Mouse (Mus musculus): ENCODE results near the gene Ube2o. TPM values are rescaled to one million over a fixed set of nuclear protein-coding genes. Genes with fewer than 3 reads are reported as not detected.

Gene Ube2o
- polyA plus RNA-seq, 2 experiments: 25.9 to 34.0 TPM

- Histone ChIP-seq H3K27ac (peak overlapping the region; percentile 84), H3K4me2 (ENCODE audit: low read depth) (peak overlapping the region; percentile 84), H3K4me1 (replicated peaks; ENCODE audit: control insufficient read depth in 2 of 2, insufficient read depth in 2 of 2, low read length in 1 of 2) (peaks cover 87 to 89% of the 10 kb centered on the region in 2 experiments), H3K36me3 (replicated peaks; ENCODE audit: control insufficient read depth, insufficient read depth, low read depth) (no peaks in the 10 kb centered on the region), H3K4me3 (ENCODE audit: insufficient read depth in 1 of 2, low read depth in 2 of 2, low read length in 2 of 2) (peak overlapping the region; percentile 39 to 50; a peak in 2 of 4 replicates), H3K27me3 (ENCODE audit: control insufficient read depth, insufficient read depth, low read length) (no peaks in the 10 kb centered on the region), H3K9me3 (ENCODE audit: control insufficient read depth, low read length) (no peaks in the 10 kb centered on the region), H3K9ac (replicated peaks) (peak overlapping the region; percentile 46)
- WGBS (ENCODE audit: insufficient replicate concordance): 67% methylated on average over 8 of the region's 8 CpGs
- TF ChIP-seq CTCF (IDR thresholded peaks at IDR 0.05; ENCODE audit: low read depth): no peak
- no peak for TF ChIP-seq EP300 (IDR thresholded peaks at IDR 0.05; ENCODE audit: low read depth)
- DNase-seq (ENCODE audit: low read depth in 3 of 3, low spot score in 3 of 3): no peak
- no peak for ATAC-seq (ENCODE audit: insufficient read depth)
Observed at GRCm38 (mm10) chr11:116619561-116619960, 38.3 kb upstream of the Ube2o start.

GRCm38 (mm10) chr11:116619156-116619555 lies 37.9 kb upstream of the Ube2o start:
- 85% methylated on average over 7 of the region's 7 CpGs for WGBS (ENCODE audit: insufficient replicate concordance)
- H3K36me3 ChIP-seq (replicated peaks; ENCODE audit: control insufficient read depth, insufficient read depth, low read depth): no peaks in the 10 kb centered on the region
- peak overlapping the region; percentile 84 for H3K27ac ChIP-seq
- H3K4me3 ChIP-seq (ENCODE audit: insufficient read depth in 1 of 2, low read depth in 2 of 2, low read length in 2 of 2): no peak overlapping the region
- ATAC-seq (ENCODE audit: insufficient read depth): no peak
- no peaks in the 10 kb centered on the region for H3K27me3 ChIP-seq (ENCODE audit: control insufficient read depth, insufficient read depth, low read length)
- H3K4me2 ChIP-seq (ENCODE audit: low read depth): peak overlapping the region; percentile 84
- H3K9me3 ChIP-seq (ENCODE audit: control insufficient read depth, low read length): no peaks in the 10 kb centered on the region
- DNase-seq (ENCODE audit: low read depth in 3 of 3, low spot score in 3 of 3): no peak
- 0 out of 2 replicates have a peak overlapping the region, but pooled peaks have one; percentile 2 for H3K9ac ChIP-seq (replicated peaks)
- no peak for TF ChIP-seq EP300 (IDR thresholded peaks at IDR 0.05; ENCODE audit: low read depth)
- no peak for TF ChIP-seq CTCF (IDR thresholded peaks at IDR 0.05; ENCODE audit: low read depth)
- H3K4me1 ChIP-seq (replicated peaks; ENCODE audit: control insufficient read depth in 2 of 2, insufficient read depth in 2 of 2, low read length in 1 of 2): peaks cover 87 to 88% of the 10 kb centered on the region in 2 experiments

GRCm38 (mm10) chr11:116618666-116619065 lies 37.4 kb upstream of the Ube2o start:
- peak overlapping the region; percentile 10; the same call in 1 of the 2 replicates for H3K27ac ChIP-seq
- no peaks in the 10 kb centered on the region for H3K9me3 ChIP-seq (ENCODE audit: control insufficient read depth, low read length)
- no peaks in the 10 kb centered on the region for H3K27me3 ChIP-seq (ENCODE audit: control insufficient read depth, insufficient read depth, low read length)
- H3K9ac ChIP-seq (replicated peaks): no peak overlapping the region
- DNase-seq (ENCODE audit: low read depth in 3 of 3, low spot score in 3 of 3) (no peak), ATAC-seq (ENCODE audit: insufficient read depth) (no peak)
- no peaks in the 10 kb centered on the region for H3K36me3 ChIP-seq (replicated peaks; ENCODE audit: control insufficient read depth, insufficient read depth, low read depth)
- H3K4me2 ChIP-seq (ENCODE audit: low read depth): 0 out of 2 replicates have a peak overlapping the region, but pooled peaks have one; percentile 84
- TF ChIP-seq CTCF (IDR thresholded peaks at IDR 0.05; ENCODE audit: low read depth) (no peak), EP300 (IDR thresholded peaks at IDR 0.05; ENCODE audit: low read depth) (no peak)
- no peak overlapping the region for H3K4me3 ChIP-seq (ENCODE audit: insufficient read depth in 1 of 2, low read depth in 2 of 2, low read length in 2 of 2)
- peaks cover 89% of the 10 kb centered on the region in 2 experiments for H3K4me1 ChIP-seq (replicated peaks; ENCODE audit: control insufficient read depth in 2 of 2, insufficient read depth in 2 of 2, low read length in 1 of 2)
- WGBS (ENCODE audit: insufficient replicate concordance): 68% methylated on average over 7 of the region's 7 CpGs

GRCm38 (mm10) chr11:116617641-116618040 lies 36.4 kb upstream of the Ube2o start:
- 79% methylated on average over 7 of the region's 7 CpGs for WGBS (ENCODE audit: insufficient replicate concordance)
- H3K9ac ChIP-seq (replicated peaks): no peak overlapping the region
- no peak for DNase-seq (ENCODE audit: low read depth in 3 of 3, low spot score in 3 of 3)
- H3K4me2 ChIP-seq (ENCODE audit: low read depth): no peak overlapping the region
- no peak for ATAC-seq (ENCODE audit: insufficient read depth)
- H3K9me3 ChIP-seq (ENCODE audit: control insufficient read depth, low read length): no peaks in the 10 kb centered on the region
- peak overlapping the region; percentile 80; the same call in 1 of the 2 replicates for H3K27ac ChIP-seq
- H3K27me3 ChIP-seq (ENCODE audit: control insufficient read depth, insufficient read depth, low read length): no peaks in the 10 kb centered on the region
- H3K36me3 ChIP-seq (replicated peaks; ENCODE audit: control insufficient read depth, insufficient read depth, low read depth): no peaks in the 10 kb centered on the region
- H3K4me3 ChIP-seq (ENCODE audit: insufficient read depth in 1 of 2, low read depth in 2 of 2, low read length in 2 of 2): no peak overlapping the region
- peaks cover 88 to 92% of the 10 kb centered on the region in 2 experiments for H3K4me1 ChIP-seq (replicated peaks; ENCODE audit: control insufficient read depth in 2 of 2, insufficient read depth in 2 of 2, low read length in 1 of 2)
- TF ChIP-seq EP300 (IDR thresholded peaks at IDR 0.05; ENCODE audit: low read depth): no peak
- no peak for TF ChIP-seq CTCF (IDR thresholded peaks at IDR 0.05; ENCODE audit: low read depth)

- H3K4me2 ChIP-seq (ENCODE audit: low read depth): peak overlapping the region; percentile 77
- H3K27ac ChIP-seq: peak overlapping the region; percentile 80
- peak overlapping the region; percentile 1 to 44; a peak in 2 of 4 replicates for H3K4me3 ChIP-seq (ENCODE audit: insufficient read depth in 1 of 2, low read depth in 2 of 2, low read length in 2 of 2)
- ATAC-seq (ENCODE audit: insufficient read depth) (no peak), DNase-seq (ENCODE audit: low read depth in 3 of 3, low spot score in 3 of 3) (peak in 1 of 3 experiments; percentile 24)
- H3K27me3 ChIP-seq (ENCODE audit: control insufficient read depth, insufficient read depth, low read length): no peaks in the 10 kb centered on the region
- TF ChIP-seq EP300 (IDR thresholded peaks at IDR 0.05; ENCODE audit: low read depth): no peak
- no peak; the same call in none of the 2 replicates for TF ChIP-seq CTCF (IDR thresholded peaks at IDR 0.05; ENCODE audit: low read depth)
- H3K36me3 ChIP-seq (replicated peaks; ENCODE audit: control insufficient read depth, insufficient read depth, low read depth): no peaks in the 10 kb centered on the region
- peaks cover 80 to 89% of the 10 kb centered on the region in 2 experiments for H3K4me1 ChIP-seq (replicated peaks; ENCODE audit: control insufficient read depth in 2 of 2, insufficient read depth in 2 of 2, low read length in 1 of 2)
- no peaks in the 10 kb centered on the region for H3K9me3 ChIP-seq (ENCODE audit: control insufficient read depth, low read length)
- peak overlapping the region; percentile 55; the same call in 1 of the 2 replicates for H3K9ac ChIP-seq (replicated peaks)
- WGBS (ENCODE audit: insufficient replicate concordance): 36% methylated on average over 10 of the region's 10 CpGs
Observed at GRCm38 (mm10) chr11:116616438-116617118, 35.3 kb upstream of the Ube2o start.
